Mouse (Mus musculus): ENCODE measurements at regions not wholly inside any gene's neighbourhood (a gene's known extent, or its start where the extent isn't known, plus 50 kb on each side); places are given as distances from the start of the nearest gene placed in this dataset.

- DNase-seq (ENCODE audit: extremely low spot score), result no peak
These were observed 362.4 kb upstream of the Gm38303 start for GRCm38 (mm10) chr3:10697698-10698452.

GRCm38 (mm10) chr3:10685501-10685951, 350.0 kb upstream of the Gm38303 start:
- DNase-seq (ENCODE audit: extremely low spot score), result no peak

DNA sequence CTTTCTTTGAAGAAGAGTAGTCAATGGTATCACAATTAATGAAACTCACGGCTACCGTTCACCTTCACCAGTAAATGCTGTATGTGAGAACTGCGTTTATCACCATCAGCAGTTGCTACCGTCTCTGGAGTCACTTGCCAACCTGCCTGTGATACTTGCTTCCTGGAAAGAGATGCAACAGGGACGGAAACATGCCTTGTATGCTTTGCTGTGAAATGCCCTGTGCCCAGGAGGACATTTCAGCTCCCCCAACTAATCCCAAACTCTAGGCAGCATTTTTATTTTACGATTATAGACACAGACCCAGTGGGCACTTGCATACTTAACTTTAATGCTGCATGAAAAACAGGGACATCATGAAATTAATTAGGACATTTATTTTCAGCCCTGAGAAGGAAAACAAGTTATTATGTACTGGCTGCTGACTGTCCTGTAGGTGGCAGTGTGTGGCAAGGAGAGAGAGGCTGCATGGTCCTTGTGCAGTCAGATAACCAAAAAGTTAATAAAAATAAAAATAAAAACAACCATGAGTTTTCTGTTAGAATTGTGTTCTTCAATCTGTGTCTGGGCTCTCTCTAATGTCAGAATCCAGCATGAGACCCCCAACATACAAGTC, 349.5 kb upstream of the Gm38303 start:
- DNase-seq (ENCODE audit: extremely low spot score), result peak; percentile 60

DNA sequence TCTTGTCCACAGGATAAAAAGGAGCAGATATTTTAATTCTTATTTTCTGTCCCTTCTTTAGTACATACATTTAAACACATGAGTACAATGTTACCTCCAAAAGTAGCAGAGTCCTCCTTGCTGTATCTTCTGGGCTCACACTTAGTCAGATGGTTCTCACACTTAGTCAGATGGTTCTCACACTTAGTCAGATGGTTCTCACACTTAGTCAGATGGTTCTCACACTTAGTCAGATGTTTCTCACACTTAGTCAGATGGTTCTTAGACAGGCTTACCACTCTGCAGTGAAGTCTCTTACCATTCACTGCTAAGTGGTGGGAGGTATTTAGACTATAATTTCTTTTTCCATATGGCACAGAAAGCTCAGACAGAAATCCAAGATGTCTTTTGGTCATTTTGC, 346.5 kb upstream of the Gm38303 start:
- DNase-seq (ENCODE audit: extremely low spot score), result no peak

GRCm38 (mm10) chr3:10647975-10648511, 312.6 kb upstream of the Gm38303 start:
- DNase-seq (ENCODE audit: extremely low spot score), result no peak

Data from embryo, embryonic 9.5 days (tissue).